10 mouse cellular contexts compared by ENCODE assay signal in genomic region chr1:182088844-182089418, GRCm38 (mm10). TPM values are rescaled to one million over a fixed set of nuclear protein-coding genes. Genes with fewer than 3 reads are reported as not detected.
DNase-seq lines count a peak whose midpoint lies in the region; ATAC-seq and TF ChIP-seq lines count a peak whose summit lies in the region.
"Had no signal": no experiment of that assay in that cellular context is flagged by ENCODE, and none has a peak within 500 bp of the region (broad histone marks: within the 10 kb centered on the region; RNA-seq: fewer than 3 reads in every experiment).

No protein-coding gene starts in this region.

- no peak overlapping the region for H3K4me3 ChIP-seq in embryonic fibroblast, embryonic 13.5 days (ENCODE audit: insufficient read depth, low read length)
- no peak overlapping the region for H3K4me3 ChIP-seq in intestine, embryonic 15.5 days (replicated peaks)
- H3K4me3 ChIP-seq in midbrain, embryonic 14.5 days (replicated peaks; ENCODE audit: low read depth, low read length) = no peak overlapping the region
- H3K4me3 ChIP-seq in liver, embryonic 11.5 days (ENCODE audit: low read depth, low read length) = no peak overlapping the region
- H3K4me3 ChIP-seq: myocyte had no signal

- H3K9me3 ChIP-seq in intestine, embryonic 15.5 days = no peaks in the 10 kb centered on the region
- no peaks in the 10 kb centered on the region for H3K9me3 ChIP-seq in midbrain, embryonic 14.5 days (ENCODE audit: control insufficient read depth, low read length)
- H3K9me3 ChIP-seq in liver, embryonic 11.5 days (ENCODE audit: control insufficient read depth, low read length) = no peaks in the 10 kb centered on the region

- peak; percentile 25 for DNase-seq in layer of hippocampus, adult 11-12 months (ENCODE audit: low spot score)
- no peak for DNase-seq in layer of hippocampus, postnatal 25 days (ENCODE audit: extremely low spot score in 1 of 2, low spot score in 1 of 2)
- peak; percentile 78 for DNase-seq in brain, embryonic 14.5 days (ENCODE audit: low read depth)
- DNase-seq in midbrain, embryonic 14.5 days = peak; percentile 60
- no peak for DNase-seq in liver, embryonic 11.5 days (ENCODE audit: low spot score)

- H3K27ac ChIP-seq in embryonic fibroblast, embryonic 13.5 days (ENCODE audit: insufficient read depth, low read length) = peak overlapping the region; percentile 68
- peak overlapping the region; percentile 84 for H3K27ac ChIP-seq in intestine, embryonic 15.5 days
- peak overlapping the region; percentile 10; the same call in 1 of the 2 replicates for H3K27ac ChIP-seq in midbrain, embryonic 14.5 days (replicated peaks; ENCODE audit: low read depth, low read length)
- H3K27ac ChIP-seq in liver, embryonic 11.5 days (ENCODE audit: low read depth, low read length) = no peak overlapping the region

- TF ChIP-seq CTCF in brain, embryonic 14.5 days (IDR thresholded peaks at IDR 0.05; ENCODE audit: borderline replicate concordance, extremely low read depth, insufficient read depth, insufficient read length) = no peak
- TF ChIP-seq CTCF in embryonic fibroblast, embryonic 13.5 days (IDR thresholded peaks at IDR 0.05; ENCODE audit: borderline replicate concordance, insufficient read depth, low read length) = no peak

- H3K4me2 ChIP-seq in intestine, embryonic 15.5 days (replicated peaks) = no peak overlapping the region
- H3K4me2 ChIP-seq in midbrain, embryonic 14.5 days (ENCODE audit: low read length) = no peak overlapping the region
- H3K4me2 ChIP-seq in liver, embryonic 11.5 days = no peak overlapping the region

- WGBS in intestine, embryonic 15.5 days = 45% methylated on average over 14 of the region's 14 CpGs
- 41% methylated on average over 14 of the region's 14 CpGs for WGBS in midbrain, embryonic 14.5 days
- 59% methylated on average over 14 of the region's 14 CpGs for WGBS in liver, embryonic 11.5 days

- ATAC-seq in intestine, embryonic 15.5 days = peak; percentile 39
- ATAC-seq in midbrain, embryonic 14.5 days (ENCODE audit: low FRiP score, low TSS enrichment) = 0 out of 2 replicates have a peak, but pooled peaks have one; percentile 25
- no peak for ATAC-seq in megakaryocyte, adult 5-6 weeks (ENCODE audit: poor library complexity, severe bottlenecking)
- no peak for ATAC-seq in liver, embryonic 11.5 days (replicated peaks; ENCODE audit: low FRiP score)
- ATAC-seq: Patski had no signal

- no peak for TF ChIP-seq POLR2A in brain, embryonic 14.5 days (IDR thresholded peaks at IDR 0.05; ENCODE audit: borderline replicate concordance, extremely low read depth, insufficient read depth, insufficient read length, poor library complexity, severe bottlenecking)
- TF ChIP-seq POLR2A in embryonic fibroblast, embryonic 13.5 days (IDR thresholded peaks at IDR 0.05; ENCODE audit: low read depth, low read length) = no peak

- H3K36me3 ChIP-seq in intestine, embryonic 15.5 days = no peaks in the 10 kb centered on the region
- no peaks in the 10 kb centered on the region for H3K36me3 ChIP-seq in midbrain, embryonic 14.5 days (ENCODE audit: control insufficient read depth, insufficient read depth, low read length)
- no peaks in the 10 kb centered on the region for H3K36me3 ChIP-seq in liver, embryonic 11.5 days (ENCODE audit: control insufficient read depth, insufficient read depth, low read length)

- H3K9ac ChIP-seq in intestine, embryonic 15.5 days = no peak overlapping the region
- no peak overlapping the region for H3K9ac ChIP-seq in midbrain, embryonic 14.5 days (replicated peaks; ENCODE audit: low read length)
- H3K9ac ChIP-seq in liver, embryonic 11.5 days (ENCODE audit: low read depth, low read length) = no peak overlapping the region

- peaks cover 21% of the 10 kb centered on the region; the same call in 1 of the 2 replicates for H3K4me1 ChIP-seq in embryonic fibroblast, embryonic 13.5 days (ENCODE audit: control insufficient read depth, insufficient read depth, low read length)
- H3K4me1 ChIP-seq in intestine, embryonic 15.5 days (replicated peaks) = peaks cover 35% of the 10 kb centered on the region
- H3K4me1 ChIP-seq in midbrain, embryonic 14.5 days (ENCODE audit: control insufficient read depth, insufficient read depth, low read length) = peaks cover 31% of the 10 kb centered on the region
- peaks cover 11% of the 10 kb centered on the region for H3K4me1 ChIP-seq in liver, embryonic 11.5 days (replicated peaks; ENCODE audit: control insufficient read depth, insufficient read depth, low read length)

- no peaks in the 10 kb centered on the region for H3K27me3 ChIP-seq in intestine, embryonic 15.5 days (replicated peaks)
- no peaks in the 10 kb centered on the region for H3K27me3 ChIP-seq in midbrain, embryonic 14.5 days (ENCODE audit: control insufficient read depth, insufficient read depth, low read length)
- H3K27me3 ChIP-seq in liver, embryonic 11.5 days (replicated peaks; ENCODE audit: control insufficient read depth, insufficient read depth, low read length) = no peaks in the 10 kb centered on the region
- H3K27me3 ChIP-seq: Patski had no signal

RNA-seq across cellular contexts. Expression of gene Srp9, which starts 35.6 kb away (rescaled TPM):
- total RNA-seq in layer of hippocampus, postnatal 25 days (2021) = 10 to 100 TPM; 61.7 to 71.3 TPM
- 82.8 and 88.5 TPM in 2 replicates for polyA plus RNA-seq in brain, embryonic 14.5 days (2012; rRNA removed)
- 86.9 and 91.6 TPM in 2 replicates for polyA plus RNA-seq in embryonic fibroblast, embryonic 13.5 days (2011; ENCODE audit: insufficient read length, low read depth, missing spikeins)
- 144 and 173 TPM in 2 replicates for polyA plus RNA-seq in intestine, embryonic 15.5 days (2015; fragmentation: Nextera tagmentation; extraction: Ambion mirVana)
- polyA plus RNA-seq in midbrain, embryonic 14.5 days (2014; fragmentation: Nextera tagmentation; extraction: Ambion mirVana) = 151 and 155 TPM in 2 replicates
- 143 and 149 TPM in 2 replicates for total RNA-seq in megakaryocyte, adult 5-6 weeks (2015)
- total RNA-seq in megakaryocyte, adult 5-6 weeks (2017) = 97.9 and 104 TPM in 2 replicates
- polyA plus RNA-seq in liver, embryonic 11.5 days (2014; fragmentation: Nextera tagmentation; extraction: Ambion mirVana) = 147 and 160 TPM in 2 replicates

Comparison
In these comparisons a context has a peak if more than half of its experiments do, and no peak if none do; other contexts are left out.
1. DNase-seq: peak in layer of hippocampus, adult 11-12 months (single experiment), brain, embryonic 14.5 days (single experiment) and midbrain, embryonic 14.5 days (single experiment); none in layer of hippocampus, postnatal 25 days (0 of 2) and liver, embryonic 11.5 days (single experiment).
2. ATAC-seq: peak in intestine, embryonic 15.5 days (single experiment) and midbrain, embryonic 14.5 days (single experiment); none in megakaryocyte, adult 5-6 weeks (single experiment) and liver, embryonic 11.5 days (single experiment).